Mouse (Mus musculus) E14TG2a.4 (cell line): Measurements from ENCODE around the gene Actl6b.

ENCODE experiments used
- CTCF ChIP-seq: conservative IDR thresholded peaks from 2 replicates; pipeline ENCODE4 v1.5.1; 2014; ENCODE audit warnings: low read length
- NANOG ChIP-seq: IDR thresholded peaks from 2 replicates; pipeline ENCODE4 v1.6.1; 2014; ENCODE audit warnings: borderline replicate concordance, low read length, mixed read lengths
- POU5F1 ChIP-seq: IDR thresholded peaks from 2 replicates; pipeline ENCODE4 v1.6.1; 2014; ENCODE audit warnings: low read length, borderline replicate concordance

- TF ChIP-seq CTCF (no peak), POU5F1 (no peak), NANOG (no peak)
Observed at GRCm38 (mm10) chr5:137541768-137542540, 11.4 kb upstream of the Actl6b start.
